Mouse (Mus musculus) embryonic fibroblast, embryonic 13.5 days (primary cell): Measurements from ENCODE around the gene Tbc1d21. TPM values are rescaled to one million over a fixed set of nuclear protein-coding genes. Genes with fewer than 3 reads are reported as not detected.

Source experiments
- H3K27ac ChIP-seq: 2 replicates; pipeline ENCODE4 v1.5.1; 2012; ENCODE audit warnings: low read length, control low read depth, inconsistent platforms; ENCODE audit not compliant: insufficient read depth
- H3K4me1 ChIP-seq: 2 replicates; pipeline ENCODE4 v1.6.1; 2011; ENCODE audit warnings: low read length; ENCODE audit not compliant: control insufficient read depth, insufficient read depth
- H3K4me3 ChIP-seq: 2 replicates; pipeline ENCODE4 v1.5.1; 2011; ENCODE audit warnings: mild to moderate bottlenecking, control low read depth, low read length; ENCODE audit not compliant: insufficient read depth
- CTCF ChIP-seq: IDR thresholded peaks from 2 replicates; pipeline ENCODE4 v1.5.1; 2011; ENCODE audit warnings: mild to moderate bottlenecking, control low read depth, low read length, moderate library complexity, borderline replicate concordance; ENCODE audit not compliant: insufficient read depth
- POLR2A ChIP-seq: IDR thresholded peaks from 2 replicates; pipeline ENCODE4 v1.6.1; 2011; ENCODE audit warnings: low read depth, mild to moderate bottlenecking, control low read depth, low read length, moderate library complexity
- polyA plus RNA-seq: library from polyadenylated mRNA; stranded (reverse); fragments of >200 nt; gene quantifications from 2 replicates; pipeline ENCODE4 v1.2.4, GENCODE M21; 2011; ENCODE audit warnings: low read depth; ENCODE audit not compliant: missing spikeins, insufficient read length

Tbc1d21 gene
- polyA plus RNA-seq, 1 experiment = not detected

- Histone ChIP-seq H3K27ac (no peak overlapping the region), H3K4me3 (no peak overlapping the region), H3K4me1 (no peaks in the 10 kb centered on the region)
- TF ChIP-seq CTCF = no peak
- TF ChIP-seq POLR2A = no peak
Measured at GRCm38 (mm10) chr9:58373912-58374431, 3.7 kb upstream of the Tbc1d21 start.

DNA sequence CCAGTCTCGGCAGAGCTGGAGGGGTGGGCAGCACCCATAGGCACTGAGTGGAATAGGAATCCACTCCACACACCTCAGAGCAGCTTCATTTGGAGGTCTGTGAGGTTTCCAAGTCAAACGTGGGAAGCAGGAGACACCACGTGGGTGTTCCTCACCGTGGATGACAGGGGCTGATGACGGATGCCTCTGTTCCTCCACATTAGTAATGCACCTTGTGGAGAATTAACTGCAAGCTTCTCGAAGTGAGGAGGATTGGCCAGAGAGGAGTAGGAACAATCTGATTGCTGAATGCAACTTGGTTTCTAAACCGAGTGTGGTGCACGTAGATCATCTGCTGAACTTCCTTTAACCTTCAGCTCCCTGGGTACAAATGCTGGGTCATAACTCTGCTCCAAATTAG is 1.7 kb upstream of the Tbc1d21 start:
- no peak overlapping the region for H3K27ac ChIP-seq
- TF ChIP-seq POLR2A (no peak), CTCF (no peak)
- H3K4me1 ChIP-seq = no peaks in the 10 kb centered on the region
- no peak overlapping the region for H3K4me3 ChIP-seq

DNA sequence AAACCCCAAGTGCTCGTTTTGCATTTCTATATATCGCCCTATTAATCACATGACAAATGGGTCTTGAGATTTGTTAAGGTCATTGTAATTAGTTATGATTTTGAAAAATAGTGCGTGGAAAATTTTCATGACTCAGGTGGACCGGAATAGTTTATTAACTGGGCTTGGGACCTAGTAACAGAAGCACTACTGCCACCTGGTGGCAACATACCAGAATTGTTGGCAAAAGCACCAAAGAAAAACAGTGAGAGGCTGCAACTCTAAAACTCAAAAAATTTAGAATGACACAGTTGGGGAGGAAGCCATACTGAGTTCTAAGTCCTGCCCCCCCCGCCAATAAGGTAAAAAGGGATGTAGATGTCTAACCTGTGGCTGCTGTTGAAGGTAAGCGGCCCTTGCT is 611 bp downstream of the Tbc1d21 start:
- Histone ChIP-seq H3K4me3 (no peak overlapping the region), H3K27ac (no peak overlapping the region), H3K4me1 (no peaks in the 10 kb centered on the region)
- TF ChIP-seq POLR2A = no peak
- TF ChIP-seq CTCF = no peak

GRCm38 (mm10) chr9:58364325-58364724 is 5.9 kb downstream of the Tbc1d21 start:
- Histone ChIP-seq H3K4me1 (no peaks in the 10 kb centered on the region), H3K4me3 (no peak overlapping the region), H3K27ac (no peak overlapping the region)
- TF ChIP-seq POLR2A = no peak
- TF ChIP-seq CTCF = no peak

GRCm38 (mm10) chr9:58361956-58362355 is 8.3 kb downstream of the Tbc1d21 start:
- H3K27ac ChIP-seq = no peak overlapping the region
- TF ChIP-seq POLR2A (no peak), CTCF (no peak)

DNA sequence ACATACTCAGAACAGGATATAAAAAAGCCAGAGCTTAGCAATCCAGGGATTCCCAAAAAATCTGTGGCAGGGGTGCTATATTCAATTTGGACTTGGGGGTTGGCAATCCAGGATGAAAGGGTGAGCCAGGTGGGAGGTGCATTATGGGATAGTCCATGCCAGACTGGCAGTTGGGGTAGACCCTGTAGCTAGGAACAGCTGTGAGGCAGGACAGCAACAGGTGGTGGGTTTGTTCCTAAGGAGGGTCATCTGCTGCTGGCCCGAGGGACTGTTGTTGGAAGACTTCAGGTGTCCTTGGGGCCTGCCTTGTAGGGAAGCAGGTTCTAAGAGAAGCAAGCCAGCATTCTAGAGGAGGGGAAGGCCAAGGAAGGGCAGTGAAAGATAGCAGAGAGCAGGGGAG is 8.9 kb downstream of the Tbc1d21 start:
- H3K27ac ChIP-seq = no peak overlapping the region
- H3K4me3 ChIP-seq = no peak overlapping the region
- TF ChIP-seq CTCF (no peak), POLR2A (no peak)
- no peaks in the 10 kb centered on the region for H3K4me1 ChIP-seq

More at GRCm38 (mm10) chr9:58361956-58362355, 8.3 kb downstream of the Tbc1d21 start:
- Histone ChIP-seq H3K4me1 (no peaks in the 10 kb centered on the region), H3K4me3 (no peak overlapping the region)

GRCm38 (mm10) chr9:58355262-58356050 is 14.8 kb downstream of the Tbc1d21 start:
- no peak overlapping the region for H3K27ac ChIP-seq
- H3K4me3 ChIP-seq = no peak overlapping the region
- no peaks in the 10 kb centered on the region for H3K4me1 ChIP-seq
- TF ChIP-seq POLR2A (no peak), CTCF (no peak)

- Histone ChIP-seq H3K27ac (no peak overlapping the region), H3K4me3 (no peak overlapping the region), H3K4me1 (no peaks in the 10 kb centered on the region)
- TF ChIP-seq CTCF = no peak
- no peak for TF ChIP-seq POLR2A
Measured at GRCm38 (mm10) chr9:58354701-58355100, 15.6 kb downstream of the Tbc1d21 start.

- no peak overlapping the region for H3K4me3 ChIP-seq
- no peak for TF ChIP-seq POLR2A
- TF ChIP-seq CTCF = no peak
- no peak overlapping the region for H3K27ac ChIP-seq
- H3K4me1 ChIP-seq = no peaks in the 10 kb centered on the region
Measured at GRCm38 (mm10) chr9:58353224-58353623, 17.0 kb downstream of the Tbc1d21 start.

- no peaks in the 10 kb centered on the region for H3K4me1 ChIP-seq
- no peak overlapping the region for H3K27ac ChIP-seq
- TF ChIP-seq CTCF = no peak
- TF ChIP-seq POLR2A = no peak
- no peak overlapping the region for H3K4me3 ChIP-seq
Measured at GRCm38 (mm10) chr9:58347795-58348194, 22.5 kb downstream of the Tbc1d21 start.
